Mouse (Mus musculus) right cerebral cortex, postnatal 14 days (tissue): ENCODE results near the gene Pabpn1.

ENCODE experiments used
- DNase-seq: peaks from one replicate; pipeline ENCODE4 v3.0.0; 2022

The Pabpn1 gene

GRCm38 (mm10) chr14:54893651-54894181 is 1.4 kb downstream of the Pabpn1 start:
- peak; percentile 93 for DNase-seq

- peak; percentile 60 for DNase-seq
These were observed 2.2 kb downstream of the Pabpn1 start for GRCm38 (mm10) chr14:54894296-54895151.

- no peak for DNase-seq
These were observed 5.1 kb downstream of the Pabpn1 start for GRCm38 (mm10) chr14:54897445-54897844.

- peak; percentile 61 for DNase-seq
These were observed 8.1 kb downstream of the Pabpn1 start for GRCm38 (mm10) chr14:54900383-54900782.

GRCm38 (mm10) chr14:54903641-54904040 is 11.3 kb downstream of the Pabpn1 start:
- DNase-seq: no peak

GRCm38 (mm10) chr14:54908682-54909081 is 16.4 kb downstream of the Pabpn1 start:
- no peak for DNase-seq

- no peak for DNase-seq
These were observed 20.0 kb downstream of the Pabpn1 start for GRCm38 (mm10) chr14:54912109-54912850.

- DNase-seq: peak; percentile 81
These were observed 20.6 kb downstream of the Pabpn1 start, which contains the start of gene Slc22a17 for GRCm38 (mm10) chr14:54912886-54913285. Slc22a17 (minus strand) TSS chr14:54913132.

GRCm38 (mm10) chr14:54913343-54913742 is 21.0 kb downstream of the Pabpn1 start:
- no peak for DNase-seq

- DNase-seq: no peak
These were observed 27.9 kb downstream of the Pabpn1 start for GRCm38 (mm10) chr14:54920076-54920685.

- no peak for DNase-seq
These were observed 32.5 kb downstream of the Pabpn1 start for GRCm38 (mm10) chr14:54924641-54925348.

GRCm38 (mm10) chr14:54925349-54926342 is 33.3 kb downstream of the Pabpn1 start, which contains the start of gene Efs:
Efs (minus strand) TSS chr14:54926126.
- peak; percentile 57 for DNase-seq

- DNase-seq: no peak
These were observed 34.3 kb downstream of the Pabpn1 start for GRCm38 (mm10) chr14:54926401-54927158.

GRCm38 (mm10) chr14:54927296-54927695 is 35.0 kb downstream of the Pabpn1 start:
- no peak for DNase-seq

GRCm38 (mm10) chr14:54929801-54930200 is 37.5 kb downstream of the Pabpn1 start:
- DNase-seq: no peak

- DNase-seq: no peak
These were observed 38.1 kb downstream of the Pabpn1 start for GRCm38 (mm10) chr14:54930431-54930830.

GRCm38 (mm10) chr14:54932645-54933150 is 40.4 kb downstream of the Pabpn1 start, which contains the start of gene Il25:
Il25 (plus strand) TSS chr14:54932695.
- no peak for DNase-seq

- peak; percentile 52 for DNase-seq
These were observed 43.9 kb downstream of the Pabpn1 start, which contains the start of gene Cmtm5 for GRCm38 (mm10) chr14:54935904-54936830. Cmtm5 (plus strand) TSS chr14:54936261.

GRCm38 (mm10) chr14:54936831-54937160 is 44.5 kb downstream of the Pabpn1 start:
- DNase-seq: no peak
